Mouse (Mus musculus) C2C12 (cell line): Measurements from ENCODE around the gene Pax9. TPM values are rescaled to one million over a fixed set of nuclear protein-coding genes. Genes with fewer than 3 reads are reported as not detected.

Source experiments
- H3K27me3 ChIP-seq: one replicate; pipeline ENCODE4 v1.6.1; 2011; ENCODE audit not compliant: control insufficient read depth, insufficient read depth, insufficient read length
- H3K36me3 ChIP-seq: one replicate; pipeline ENCODE4 v1.6.1; 2011; ENCODE audit not compliant: control insufficient read depth, insufficient read depth
- H3K4me3 ChIP-seq: one replicate; pipeline ENCODE4 v1.5.1; 2011; ENCODE audit warnings: mild to moderate bottlenecking, control low read depth; ENCODE audit not compliant: poor library complexity, insufficient read depth, severe bottlenecking
- H3K79me2 ChIP-seq: one replicate; pipeline ENCODE4 v1.6.1; 2011; ENCODE audit not compliant: control insufficient read depth, insufficient read depth
- H3K79me3 ChIP-seq: one replicate; pipeline ENCODE4 v1.6.1; 2011; ENCODE audit warnings: low read depth, control low read depth
- H3ac ChIP-seq: one replicate; pipeline ENCODE3; 2011; ENCODE audit warnings: low read depth; ENCODE audit not compliant: control insufficient read depth, insufficient read length
- CEBPB ChIP-seq: IDR thresholded peaks from one replicate; pipeline ENCODE4 v1.6.1; 2011; ENCODE audit warnings: low read depth, mild to moderate bottlenecking, control low read depth, moderate library complexity
- CTCF ChIP-seq: IDR thresholded peaks from one replicate; pipeline ENCODE4 v1.5.1; 2011; ENCODE audit not compliant: control insufficient read depth, insufficient read depth, insufficient read length
- FOSL1 ChIP-seq: IDR thresholded peaks from one replicate; pipeline ENCODE4 v1.8.0; 2011; ENCODE audit warnings: mild to moderate bottlenecking, low read length; ENCODE audit not compliant: poor library complexity, insufficient read depth, severe bottlenecking
- MAX ChIP-seq: IDR thresholded peaks from one replicate; pipeline ENCODE4 v1.6.1; 2011; ENCODE audit warnings: mild to moderate bottlenecking, control low read depth
- MYOD1 ChIP-seq: IDR thresholded peaks from one replicate; pipeline ENCODE4 v1.6.1; 2011; ENCODE audit warnings: low read depth; ENCODE audit not compliant: control insufficient read depth, insufficient read length
- MYOG ChIP-seq: IDR thresholded peaks from one replicate; pipeline ENCODE4 v1.6.1; 2011; ENCODE audit not compliant: control insufficient read depth, insufficient read length; ENCODE audit errors: extremely low read depth
- USF1 ChIP-seq: IDR thresholded peaks from one replicate; pipeline ENCODE4 v1.6.1; 2011; ENCODE audit warnings: low read depth, mild to moderate bottlenecking, control low read depth, moderate library complexity
- polyA plus RNA-seq: library from polyadenylated mRNA; unstranded; fragments of >200 nt; fragmentation: generic; extraction: Trizol; gene quantifications from one replicate; pipeline ENCODE4 v1.2.1, GENCODE M21; 2012; ENCODE audit warnings: missing spikeins

The Pax9 gene
- polyA plus RNA-seq, 1 experiment: 0.01 TPM

DNA sequence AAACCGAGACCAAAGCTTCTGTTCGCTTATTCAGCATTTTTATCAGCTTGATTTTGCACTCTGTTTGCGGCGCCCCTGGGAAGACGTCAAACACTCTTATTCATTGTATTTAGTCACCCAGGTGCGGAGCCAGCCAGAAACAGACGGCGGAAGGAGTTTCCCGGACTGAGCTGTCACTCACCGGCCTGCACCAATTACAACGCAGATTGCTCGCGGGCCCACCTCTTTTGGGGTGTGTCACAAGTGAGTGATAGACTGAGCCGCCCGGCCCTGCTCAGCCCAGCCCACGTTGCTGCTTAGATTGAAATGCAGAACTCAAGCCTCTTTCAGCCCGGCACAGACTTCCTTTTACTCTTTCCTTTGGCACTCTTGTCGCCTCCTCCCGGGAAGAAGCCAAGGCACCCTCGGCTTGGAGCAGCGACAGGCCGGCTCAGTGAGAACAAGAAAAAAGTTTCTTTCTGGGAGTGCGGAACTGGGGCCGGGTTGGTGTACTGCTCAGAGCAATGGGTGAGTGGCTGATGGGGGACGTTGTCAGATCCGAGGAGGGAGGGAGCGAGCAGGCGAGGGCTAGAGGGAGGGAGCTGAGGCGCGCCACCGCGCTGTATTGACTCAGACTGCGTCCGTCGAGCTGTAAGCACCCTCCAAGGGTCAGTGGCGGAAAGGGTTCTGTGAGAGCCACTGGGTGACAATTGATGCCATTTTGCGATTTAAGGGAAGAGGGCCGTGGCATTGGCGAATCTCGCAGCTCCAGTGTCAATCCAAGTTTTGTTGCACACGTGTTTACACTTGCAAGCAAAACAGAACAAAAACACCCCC, 4.0 kb downstream of the Pax9 start:
- Histone ChIP-seq H3K36me3 (no peaks in the 10 kb centered on the region), H3K4me3 (no peak overlapping the region), H3ac (no peak overlapping the region), H3K79me3 (no peaks in the 10 kb centered on the region), H3K79me2 (no peaks in the 10 kb centered on the region), H3K27me3 (peaks cover 52% of the 10 kb centered on the region)
- TF ChIP-seq CEBPB: no peak
- no peak for TF ChIP-seq FOSL1
- TF ChIP-seq USF1: no peak

DNA sequence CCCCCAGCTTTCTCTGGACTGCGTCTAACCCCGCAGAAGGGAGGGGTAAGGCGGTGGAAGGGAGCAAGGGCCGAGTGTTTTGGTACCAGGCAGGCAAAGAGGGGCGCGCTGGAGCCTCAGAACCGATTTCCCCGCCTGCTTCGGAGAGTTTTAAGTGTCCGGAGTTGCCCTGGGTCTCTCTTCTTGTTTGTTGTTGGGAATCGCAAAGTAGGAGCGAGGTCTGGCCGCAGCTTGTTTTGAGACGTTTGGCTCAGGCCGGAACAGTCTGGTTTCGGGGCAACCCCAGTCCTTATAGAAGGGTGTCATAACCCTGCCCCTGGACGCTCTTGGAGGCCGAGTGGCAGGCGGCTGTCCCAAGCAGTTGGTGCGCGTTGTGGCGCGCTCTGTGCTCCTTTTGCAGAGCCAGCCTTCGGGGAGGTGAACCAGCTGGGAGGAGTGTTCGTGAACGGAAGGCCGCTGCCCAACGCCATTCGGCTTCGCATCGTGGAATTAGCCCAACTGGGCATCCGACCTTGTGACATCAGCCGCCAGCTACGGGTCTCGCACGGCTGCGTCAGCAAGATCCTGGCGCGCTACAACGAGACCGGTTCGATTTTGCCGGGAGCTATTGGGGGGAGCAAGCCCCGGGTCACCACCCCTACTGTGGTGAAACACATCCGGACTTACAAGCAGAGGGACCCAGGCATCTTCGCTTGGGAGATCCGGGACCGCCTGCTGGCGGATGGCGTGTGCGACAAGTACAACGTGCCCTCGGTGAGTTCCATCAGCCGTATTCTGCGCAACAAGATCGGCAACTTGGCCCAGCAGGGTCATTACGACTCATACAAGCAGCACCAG, 4.8 kb downstream of the Pax9 start:
- no peak overlapping the region for H3ac ChIP-seq
- H3K79me3 ChIP-seq: no peaks in the 10 kb centered on the region
- H3K36me3 ChIP-seq: no peaks in the 10 kb centered on the region
- peaks cover 47% of the 10 kb centered on the region for H3K27me3 ChIP-seq
- TF ChIP-seq FOSL1 (no peak), CTCF (no peak), MAX (no peak), CEBPB (no peak), MYOD1 (no peak), USF1 (no peak), MYOG (no peak)
- H3K4me3 ChIP-seq: no peak overlapping the region
- no peaks in the 10 kb centered on the region for H3K79me2 ChIP-seq

DNA sequence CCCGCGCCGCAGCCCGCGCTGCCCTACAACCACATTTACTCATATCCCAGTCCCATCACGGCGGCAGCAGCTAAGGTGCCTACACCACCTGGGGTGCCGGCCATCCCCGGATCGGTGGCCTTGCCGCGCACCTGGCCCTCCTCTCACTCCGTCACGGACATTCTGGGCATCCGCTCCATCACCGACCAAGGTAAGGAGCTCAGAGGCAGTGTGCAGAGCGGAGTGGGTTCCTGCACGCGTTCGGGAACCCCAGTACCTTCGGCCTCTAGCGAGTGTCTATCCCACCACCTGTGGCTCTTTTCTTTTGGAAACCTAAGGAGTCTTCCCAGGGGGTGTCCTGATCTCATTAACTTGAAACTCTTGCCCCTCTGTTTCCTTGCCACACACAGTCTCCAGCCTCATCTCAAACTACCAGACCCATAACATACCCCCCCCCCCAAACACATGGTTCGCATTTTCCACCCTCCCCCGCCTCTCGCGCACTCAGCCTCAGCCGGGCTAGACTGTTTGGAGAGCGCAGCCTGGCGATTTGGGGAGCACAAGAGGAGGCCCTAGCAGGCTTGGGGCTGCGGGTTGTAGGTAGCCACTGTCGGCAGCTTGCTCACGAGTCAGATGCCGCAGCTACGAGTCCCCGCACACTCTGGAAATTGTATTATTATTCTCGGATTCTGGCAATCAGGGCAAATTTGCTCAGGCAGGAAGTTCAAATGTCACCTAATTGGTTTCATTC, 5.6 kb downstream of the Pax9 start:
- Histone ChIP-seq H3ac (no peak overlapping the region), H3K4me3 (no peak overlapping the region), H3K36me3 (no peaks in the 10 kb centered on the region), H3K79me2 (no peaks in the 10 kb centered on the region), H3K79me3 (no peaks in the 10 kb centered on the region), H3K27me3 (peaks cover 41% of the 10 kb centered on the region)
- no peak for TF ChIP-seq MYOG
- TF ChIP-seq CTCF: no peak
- no peak for TF ChIP-seq MYOD1
- no peak for TF ChIP-seq FOSL1
- no peak for TF ChIP-seq MAX
- no peak for TF ChIP-seq CEBPB
- TF ChIP-seq USF1: no peak

GRCm38 (mm10) chr12:56697785-56698184, 6.2 kb downstream of the Pax9 start:
- no peak overlapping the region for H3ac ChIP-seq
- no peaks in the 10 kb centered on the region for H3K36me3 ChIP-seq
- no peaks in the 10 kb centered on the region for H3K79me2 ChIP-seq
- peaks cover 36% of the 10 kb centered on the region for H3K27me3 ChIP-seq
- H3K79me3 ChIP-seq: no peaks in the 10 kb centered on the region
- TF ChIP-seq MYOD1 (no peak), CTCF (no peak), USF1 (no peak), MAX (no peak), CEBPB (no peak), FOSL1 (no peak), MYOG (no peak)
- H3K4me3 ChIP-seq: no peak overlapping the region

DNA sequence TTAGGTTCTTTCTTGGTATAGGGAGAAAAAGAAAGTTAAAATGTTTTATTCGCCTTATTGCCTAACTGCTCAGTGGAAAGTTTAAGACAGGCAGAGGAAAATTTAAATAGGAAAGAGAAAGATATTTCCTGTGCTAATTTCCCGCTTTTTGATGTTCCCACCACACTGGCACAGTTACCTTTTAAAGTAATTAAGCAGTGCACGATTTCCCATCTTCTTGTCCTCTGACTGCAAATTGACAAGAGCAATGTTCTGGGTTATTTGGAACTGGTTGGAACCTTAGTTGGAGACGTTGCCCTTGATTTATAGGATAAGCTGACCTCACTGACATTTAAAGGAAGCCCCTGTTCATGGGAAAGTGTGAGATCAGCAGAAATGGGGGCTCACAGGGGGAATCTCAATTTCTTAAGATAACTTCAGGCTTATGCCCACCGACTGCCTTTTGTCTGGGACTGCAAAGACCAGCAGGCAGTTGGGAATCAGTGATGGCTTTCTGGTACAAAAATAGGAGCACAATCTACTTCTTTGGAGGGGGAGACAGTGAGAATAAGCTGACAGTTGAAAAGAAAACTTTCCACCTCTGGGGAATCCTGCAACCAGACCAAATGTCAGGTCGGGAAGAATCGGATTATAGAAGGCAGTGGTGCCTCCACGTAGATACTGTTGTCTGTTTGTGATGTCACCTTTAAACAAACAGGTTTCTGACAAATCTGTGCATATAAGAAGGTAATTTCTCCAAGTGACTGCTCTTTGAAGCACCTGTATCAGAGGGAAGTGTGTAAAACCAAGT, 6.8 kb downstream of the Pax9 start:
- Histone ChIP-seq H3K27me3 (peaks cover 36% of the 10 kb centered on the region), H3K79me2 (no peaks in the 10 kb centered on the region), H3K36me3 (no peaks in the 10 kb centered on the region), H3K79me3 (no peaks in the 10 kb centered on the region), H3K4me3 (no peak overlapping the region), H3ac (no peak overlapping the region)
- no peak for TF ChIP-seq MYOD1
- no peak for TF ChIP-seq MAX
- TF ChIP-seq USF1: no peak
- no peak for TF ChIP-seq CEBPB
- TF ChIP-seq FOSL1: no peak
- no peak for TF ChIP-seq CTCF
- TF ChIP-seq MYOG: no peak
